Mouse (Mus musculus) left cerebral cortex, adult 6 months (tissue): ENCODE measurements around the gene Cdcp2. TPM values are rescaled to one million over a fixed set of nuclear protein-coding genes. Genes with fewer than 3 reads are reported as not detected.

ENCODE experiments used
- long read RNA-seq, 2 experiments: library from polyadenylated mRNA; unstranded; transcript quantifications; one replicate each; pipeline ENCODE4 v2.0.0; 2019 to 2020
- polyA plus RNA-seq: library from polyadenylated mRNA; unstranded; fragments of <200 nt; fragmentation: Nextera tagmentation; gene quantifications from 2 replicates; pipeline ENCODE4 v1.2.3, GENCODE M21; 2021

Gene Cdcp2
- not detected in 2 replicates for polyA plus RNA-seq
- long read RNA-seq, experiment 1, result 0 reads
- long read RNA-seq, experiment 2, result 0 reads

DNA sequence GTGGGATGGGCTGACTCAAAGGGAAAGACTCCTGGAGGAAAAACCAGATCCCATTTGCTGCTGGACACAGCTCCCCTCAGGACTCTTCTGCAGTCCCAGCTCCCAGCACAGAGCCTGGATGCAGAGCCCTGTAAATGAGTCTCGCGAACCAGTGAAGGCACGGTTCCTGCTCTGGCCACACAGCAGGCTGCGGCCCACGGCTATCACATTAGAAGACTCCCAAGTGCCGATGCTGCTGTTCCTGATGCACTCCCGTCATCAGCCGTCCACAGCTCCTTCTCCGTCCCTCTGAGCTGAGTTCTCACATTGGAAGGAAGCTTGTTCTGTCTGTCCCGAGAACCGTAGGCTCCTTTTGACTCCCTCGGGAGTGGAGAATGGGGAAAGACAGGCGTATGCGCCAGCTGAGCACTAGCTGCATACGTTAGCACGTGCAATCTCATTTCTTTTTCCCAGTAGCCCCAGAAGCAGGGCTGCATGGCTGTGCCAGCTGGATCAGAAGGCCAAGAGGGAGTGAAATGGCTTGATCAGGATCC, at the start of gene Cdcp2:
Gene Cdcp2, plus strand, starts transcription at position 51 of the 533 bp plus-strand sequence.

DNA sequence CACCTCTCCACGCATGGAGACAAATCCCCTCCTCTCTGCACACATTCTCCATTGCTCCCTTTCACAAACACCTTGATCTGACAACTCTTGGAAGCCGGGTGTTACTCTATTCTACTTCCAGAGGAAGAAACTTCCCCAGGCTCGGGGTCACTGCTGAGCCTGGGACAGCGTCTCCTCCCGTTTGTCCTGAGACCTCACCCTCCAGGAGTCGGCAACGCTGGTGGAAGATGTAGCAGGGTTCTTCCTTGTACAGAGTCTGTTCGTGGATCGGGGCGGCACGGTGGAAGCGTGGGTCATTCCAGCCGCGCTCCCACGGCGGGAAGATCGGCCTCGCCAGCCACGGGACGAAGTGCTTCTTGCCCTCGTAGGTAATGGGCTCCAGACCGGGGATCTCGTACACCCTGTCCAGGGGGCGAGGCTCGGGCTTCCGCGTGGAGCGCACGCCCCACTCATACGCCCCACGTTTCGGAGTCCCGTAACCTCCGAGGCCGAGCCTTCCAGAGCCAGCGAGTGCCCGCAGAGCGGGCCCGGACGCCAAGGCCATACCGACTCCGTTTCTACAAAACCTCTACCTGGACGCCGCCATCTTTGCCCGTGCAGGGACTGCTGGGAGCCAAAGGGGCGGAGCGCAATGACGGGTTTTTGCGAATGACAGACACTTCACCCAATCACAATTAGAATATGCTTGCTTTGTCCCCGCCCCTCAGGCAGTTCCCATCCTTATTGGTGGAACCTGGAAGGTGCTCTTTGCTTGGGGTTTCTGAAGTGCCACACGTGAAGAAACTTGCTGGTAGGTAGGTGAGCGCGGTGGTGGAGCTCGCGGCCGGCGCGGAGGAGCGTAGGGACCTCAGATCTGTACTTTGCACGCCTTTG, 30.2 kb upstream of the Cdcp2 start, which contains the start of the genes Mrpl37 and Cyb5rl:
Gene Mrpl37, minus strand, starts transcription at position 617 of the 873 bp plus-strand sequence.
Gene Cyb5rl, plus strand, starts transcription at position 737 of the 873 bp plus-strand sequence.

Other genes with a start within 250 kb of the Cdcp2 start
- 23.9 and 32.2 TPM in 2 replicates for gene Ssbp3, start 186.2 kb upstream of the Cdcp2 start, polyA plus RNA-seq
- gene Mrpl37, start 30.0 kb upstream of the Cdcp2 start, polyA plus RNA-seq, result 29.3 and 37.6 TPM in 2 replicates
- 3.4 and 5.5 TPM in 2 replicates for gene Cyb5rl, start 29.9 kb upstream of the Cdcp2 start, polyA plus RNA-seq
- 333 and 480 TPM in 2 replicates for gene Tmem59, start 81.5 kb downstream of the Cdcp2 start, polyA plus RNA-seq
- 8.5 and 10.1 TPM in 2 replicates for gene Tceanc2, start 82.2 kb downstream of the Cdcp2 start, polyA plus RNA-seq
- not detected in 2 replicates for gene Ldlrad1, start 112.3 kb downstream of the Cdcp2 start, polyA plus RNA-seq
- gene Lrrc42, start 156.6 kb downstream of the Cdcp2 start, polyA plus RNA-seq, result 14.3 and 18.9 TPM in 2 replicates
- gene Hspb11, start 156.7 kb downstream of the Cdcp2 start, polyA plus RNA-seq, result 58.1 and 59.7 TPM in 2 replicates
- gene Dio1, start 210.3 kb downstream of the Cdcp2 start, polyA plus RNA-seq, result not detected in 2 replicates
- 101 and 135 TPM in 2 replicates for gene Yipf1, start 217.5 kb downstream of the Cdcp2 start, polyA plus RNA-seq